ENCODE assay signal across 10 mouse cellular contexts in genomic region chr1:74000810-74001448, GRCm38 (mm10).
DNase-seq lines count a peak whose midpoint lies in the region; ATAC-seq and TF ChIP-seq lines count a peak whose summit lies in the region.
"Had no signal": no experiment of that assay in that cellular context is flagged by ENCODE, and none has a peak within 500 bp of the region (broad histone marks: within the 10 kb centered on the region; RNA-seq: fewer than 3 reads in every experiment).

No protein-coding gene starts in this region.

- peaks cover 48% of the 10 kb centered on the region for H3K4me1 ChIP-seq in lung, embryonic 14.5 days (ENCODE audit: insufficient read depth)
- peaks cover 76% of the 10 kb centered on the region for H3K4me1 ChIP-seq in heart, postnatal 0 days (ENCODE audit: control insufficient read depth, insufficient read depth)
- H3K4me1 ChIP-seq in small intestine, adult 2 months (ENCODE audit: control insufficient read depth, insufficient read depth, insufficient read length, low read length) = peaks cover 12% of the 10 kb centered on the region; the same call in 1 of the 2 replicates

- peak overlapping the region; percentile 93; the same call in 1 of the 2 replicates for H3K27ac ChIP-seq in lung, embryonic 14.5 days (ENCODE audit: low read depth)
- H3K27ac ChIP-seq in heart, postnatal 0 days (ENCODE audit: low read depth) = peak overlapping the region; percentile 96
- H3K27ac ChIP-seq in small intestine, adult 2 months (ENCODE audit: insufficient read depth, low read depth, low read length) = peak overlapping the region; percentile 43; the same call in 1 of the 2 replicates

- no peaks in the 10 kb centered on the region for H3K27me3 ChIP-seq in lung, embryonic 14.5 days (ENCODE audit: insufficient read depth, low read length)
- H3K27me3 ChIP-seq in heart, postnatal 0 days (ENCODE audit: control insufficient read depth, insufficient read depth, low read length) = no peaks in the 10 kb centered on the region
- H3K27me3 ChIP-seq in small intestine, adult 2 months (ENCODE audit: control insufficient read depth, insufficient read depth, low read length) = no peaks in the 10 kb centered on the region

- TF ChIP-seq POLR2A in small intestine, adult 2 months (IDR thresholded peaks at IDR 0.05; ENCODE audit: low read depth, low read length) = no peak

- ATAC-seq in lung, embryonic 14.5 days (ENCODE audit: insufficient read depth) = no peak
- ATAC-seq in heart, postnatal 0 days (ENCODE audit: insufficient read depth, low read depth) = no peak

- peaks cover 19% of the 10 kb centered on the region for H3K36me3 ChIP-seq in lung, embryonic 14.5 days (ENCODE audit: insufficient read depth)
- peaks cover 26% of the 10 kb centered on the region for H3K36me3 ChIP-seq in heart, postnatal 0 days (replicated peaks; ENCODE audit: control insufficient read depth, insufficient read depth, low read length)
- no peaks in the 10 kb centered on the region for H3K36me3 ChIP-seq in small intestine, adult 2 months (ENCODE audit: control insufficient read depth, insufficient read depth, low read length)

- DNase-seq in heart, adult 11 months = peak; percentile 90
- no peak for DNase-seq in heart, adult 8-10 months (ENCODE audit: low spot score)
- no peak for DNase-seq in lung, embryonic 14.5 days
- DNase-seq in lung, postnatal 25 days (ENCODE audit: low spot score) = no peak
- DNase-seq in heart, postnatal 0 days (ENCODE audit: low spot score) = no peak
- no peak for DNase-seq in neural tube, embryonic 10.5 days (ENCODE audit: extremely low spot score, low spot score)
- DNase-seq in layer of hippocampus, adult 11-12 months (ENCODE audit: low spot score) = no peak
- DNase-seq: cerebellum, postnatal 36 days; spleen, adult 18-20 months had no signal

- 53% methylated on average over 2 of the region's 2 CpGs for WGBS in lung, embryonic 14.5 days
- 60% methylated on average over 2 of the region's 2 CpGs for WGBS in heart, postnatal 0 days
- 56% methylated on average over 2 of the region's 2 CpGs for WGBS in small intestine, adult 2 months

- TF ChIP-seq CTCF in lung, embryonic 14.5 days (IDR thresholded peaks at IDR 0.05; ENCODE audit: low read depth) = no peak
- TF ChIP-seq CTCF in heart, postnatal 0 days (IDR thresholded peaks at IDR 0.05; ENCODE audit: low read depth) = no peak
- no peak for TF ChIP-seq CTCF in small intestine, adult 2 months (IDR thresholded peaks at IDR 0.05; ENCODE audit: extremely low read depth, insufficient read length, insufficient replicate concordance, low read depth, low read length)

- no peak for TF ChIP-seq EP300 in heart, postnatal 0 days (IDR thresholded peaks at IDR 0.05; ENCODE audit: low read depth)

- H3K4me3 ChIP-seq in lung, embryonic 14.5 days (ENCODE audit: low read depth, low read length) = no peak overlapping the region
- H3K4me3 ChIP-seq in heart, postnatal 0 days (ENCODE audit: low read depth, low read length) = peak overlapping the region; percentile 36
- H3K4me3 ChIP-seq in small intestine, adult 2 months (ENCODE audit: low read depth, low read length) = no peak overlapping the region

- no peaks in the 10 kb centered on the region for H3K9me3 ChIP-seq in lung, embryonic 14.5 days (ENCODE audit: low read depth, low read length)
- H3K9me3 ChIP-seq in heart, postnatal 0 days (replicated peaks; ENCODE audit: control insufficient read depth, low read length) = no peaks in the 10 kb centered on the region

- H3K4me2 ChIP-seq in lung, embryonic 14.5 days = peak overlapping the region; percentile 15; the same call in 1 of the 2 replicates
- H3K4me2 ChIP-seq in heart, postnatal 0 days (ENCODE audit: low read depth, low read length) = peak overlapping the region; percentile 59

- H3K9ac ChIP-seq in lung, embryonic 14.5 days = no peak overlapping the region
- H3K9ac ChIP-seq in heart, postnatal 0 days (replicated peaks; ENCODE audit: low read depth, low read length) = peak overlapping the region; percentile 45

Comparison
In these comparisons a context has a peak if more than half of its experiments do, and no peak if none do; other contexts are left out.
1. H3K27ac ChIP-seq: peak in every context shown above with its lines; median percentile 96 in heart, postnatal 0 days; 93 in lung, embryonic 14.5 days; 43 in small intestine, adult 2 months.